Mouse (Mus musculus) layer of hippocampus, adult 11-12 months (tissue): Measurements from ENCODE around the gene Pecr.
A peak's percentile ranks its signal among the peaks of the same experiment; 100 is the strongest.
"Not testable (repeated sequence)": the region's sequence is repeated elsewhere in the genome, so short reads cannot be mapped to it uniquely, and the experiment has no call there.

Source experiments
- DNase-seq: peaks from one replicate; pipeline ENCODE4 v3.0.0; 2022; ENCODE audit warnings: low spot score

Pecr gene

DNA sequence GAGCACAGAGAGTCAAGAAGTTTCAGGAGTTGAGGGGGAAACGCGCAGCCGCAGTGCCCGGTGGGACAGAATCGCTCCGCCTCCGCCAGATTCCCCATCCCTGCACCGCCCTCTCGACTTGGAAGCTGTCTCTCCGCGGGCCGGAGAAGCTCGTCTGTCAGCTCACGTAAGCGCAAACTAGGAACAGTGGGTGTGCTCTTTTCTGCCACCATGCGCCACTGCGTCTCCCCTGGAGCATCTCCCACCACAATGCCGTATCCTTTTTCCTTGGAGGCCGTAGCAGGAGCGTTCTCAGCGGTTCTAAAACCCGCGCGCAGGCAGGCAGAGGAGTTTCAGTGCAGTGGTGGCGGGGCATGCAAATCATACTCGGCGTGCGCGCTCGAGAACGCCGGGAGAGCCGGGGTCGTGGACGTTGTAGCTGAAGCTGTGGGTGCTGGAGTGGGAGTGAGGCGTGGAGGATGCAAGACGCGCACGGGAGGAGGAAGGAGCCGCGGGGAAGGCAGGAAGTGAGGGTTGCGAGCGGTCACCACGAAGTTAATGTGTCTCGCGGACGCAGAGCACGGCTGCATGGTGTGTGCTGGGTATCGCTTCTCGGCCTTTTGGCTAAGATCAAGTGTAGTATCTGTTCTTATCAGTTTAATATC, 47.6 kb downstream of the Pecr start:
- DNase-seq: peak; percentile 73

DNA sequence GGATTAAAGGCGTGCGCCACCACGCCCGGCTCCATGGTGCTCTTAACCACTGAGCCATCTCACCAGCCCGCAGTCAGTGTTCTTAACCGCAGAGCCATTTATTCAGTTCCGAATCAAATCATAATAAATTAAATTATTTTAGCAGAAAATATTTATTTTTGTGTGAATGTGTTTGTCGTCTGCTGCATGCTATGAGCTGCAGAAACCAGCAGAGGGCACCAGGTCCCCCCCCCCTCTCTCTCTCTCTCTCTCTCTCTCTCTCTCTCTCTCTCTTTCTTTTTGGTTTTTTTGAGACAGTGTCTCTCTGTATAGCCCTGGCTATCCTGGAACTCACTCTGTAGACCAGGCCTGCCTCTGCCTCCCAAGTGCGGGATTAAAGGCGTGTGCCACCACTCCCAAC, 51.5 kb downstream of the Pecr start:
- not testable (repeated sequence) for DNase-seq

DNA sequence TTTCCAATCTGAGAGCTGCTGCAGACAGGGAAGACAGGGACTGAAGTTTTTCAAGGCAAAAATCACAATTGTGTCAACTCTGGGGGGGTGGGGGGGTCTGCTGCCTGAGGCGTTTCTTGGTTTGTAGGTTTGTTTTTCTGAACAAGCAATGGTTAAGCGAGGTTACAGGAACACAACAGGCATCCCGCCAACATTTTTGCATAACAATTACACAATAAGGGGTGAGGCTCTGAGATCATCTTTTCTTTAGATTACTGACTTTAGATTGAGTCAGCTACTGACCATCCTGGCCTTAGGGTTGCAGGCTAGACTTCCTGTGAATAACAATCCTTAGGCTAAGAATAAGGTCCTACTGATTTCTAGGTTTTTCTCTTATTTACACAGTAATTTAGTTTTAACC, 55.1 kb downstream of the Pecr start:
- DNase-seq: no peak

DNA sequence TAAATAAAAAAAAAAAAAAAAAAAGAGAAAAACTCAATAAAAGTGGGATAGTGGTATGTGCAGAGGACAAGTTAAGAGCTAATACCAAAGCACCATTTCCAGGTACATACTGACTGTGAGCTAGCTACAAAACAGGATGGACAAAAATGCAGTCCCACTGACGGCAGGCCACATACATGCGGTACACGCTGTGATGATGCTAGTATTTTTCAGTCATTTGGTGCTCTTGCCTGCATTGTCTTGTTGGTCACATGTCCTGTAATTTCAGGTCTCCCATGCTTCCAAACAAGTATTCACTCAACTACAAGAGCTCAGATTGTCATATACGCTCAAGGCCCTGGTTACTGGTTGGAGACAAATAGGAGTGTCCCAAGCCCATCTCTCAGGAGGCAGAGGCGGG, 56.6 kb downstream of the Pecr start:
- no peak for DNase-seq

DNA sequence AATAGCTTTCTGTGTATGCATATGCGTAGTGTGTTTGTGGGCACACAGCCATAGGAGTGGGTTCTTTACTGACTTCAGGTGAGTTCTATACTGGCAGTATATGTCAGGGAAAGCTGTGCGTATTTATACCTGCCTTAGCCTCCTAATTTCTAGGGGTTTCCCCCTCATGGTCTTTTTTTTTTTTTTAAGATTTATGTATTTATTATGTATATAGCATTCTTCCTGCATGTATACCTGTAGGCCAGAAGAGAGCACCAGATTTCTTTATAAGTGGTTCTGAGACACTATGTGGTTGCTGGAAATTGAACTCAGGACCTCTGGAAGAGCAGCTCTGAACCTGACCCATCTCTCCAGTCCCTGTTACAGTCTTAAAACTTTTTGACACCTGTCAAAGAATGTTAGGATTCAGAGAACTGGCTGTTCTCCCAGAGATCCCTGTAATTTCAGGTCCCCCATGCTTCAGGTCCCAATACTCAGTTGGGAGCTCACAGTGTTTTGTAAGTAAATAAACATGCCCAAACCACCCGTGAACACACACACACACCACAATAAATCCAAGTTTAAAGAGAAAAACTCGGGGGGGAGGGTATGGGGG, 57.1 kb downstream of the Pecr start:
- no peak for DNase-seq

DNA sequence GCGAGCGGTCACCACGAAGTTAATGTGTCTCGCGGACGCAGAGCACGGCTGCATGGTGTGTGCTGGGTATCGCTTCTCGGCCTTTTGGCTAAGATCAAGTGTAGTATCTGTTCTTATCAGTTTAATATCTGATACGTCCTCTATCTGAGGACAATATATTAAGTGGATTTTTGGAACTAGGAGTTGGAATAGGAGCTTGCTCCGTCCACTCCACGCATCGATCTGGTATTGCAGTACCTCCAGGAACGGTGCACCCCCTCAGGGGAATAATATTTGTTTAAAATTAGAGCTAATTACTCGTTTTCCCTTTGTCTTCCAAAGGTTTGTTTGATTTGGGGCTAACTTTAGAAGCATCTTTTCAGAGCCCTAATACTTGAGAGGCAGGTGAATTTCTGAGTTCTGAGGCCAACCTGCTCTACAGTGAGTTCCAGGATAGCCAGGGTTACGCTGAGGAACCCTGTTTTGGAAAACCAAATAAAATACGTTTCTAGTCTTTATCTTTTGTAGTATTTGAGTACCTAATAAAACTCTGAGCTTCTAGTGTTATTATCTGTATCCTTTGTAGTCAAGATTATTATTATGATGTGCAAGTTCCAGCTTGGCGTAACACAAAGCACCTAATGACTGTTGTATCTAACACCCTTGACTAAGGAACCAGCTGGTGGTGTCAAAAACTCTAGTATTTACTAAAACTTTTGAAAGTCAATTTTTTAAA, 57.8 kb downstream of the Pecr start:
- peak; percentile 44 for DNase-seq

DNA sequence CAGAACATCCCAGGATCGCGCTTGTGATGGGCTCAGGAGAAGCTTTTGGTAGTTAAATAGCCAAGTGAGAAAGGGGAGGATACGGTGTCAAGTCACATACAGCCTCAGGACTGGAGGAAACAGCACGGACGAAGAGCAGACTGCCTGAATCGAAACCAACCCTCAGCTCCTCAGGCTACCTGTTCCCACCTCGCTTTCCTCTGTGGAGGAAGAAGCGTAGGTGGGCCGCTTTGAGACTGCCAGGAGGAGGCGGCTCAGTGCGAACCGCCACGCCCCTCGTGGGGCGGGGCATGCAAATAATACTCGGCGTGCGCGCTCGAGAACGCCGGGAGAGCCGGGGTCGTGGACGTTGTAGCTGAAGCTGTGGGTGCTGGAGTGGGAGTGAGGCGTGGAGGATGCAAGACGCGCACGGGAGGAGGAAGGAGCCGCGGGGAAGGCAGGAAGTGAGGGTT, 58.4 kb downstream of the Pecr start:
- DNase-seq: peak; percentile 85

DNA sequence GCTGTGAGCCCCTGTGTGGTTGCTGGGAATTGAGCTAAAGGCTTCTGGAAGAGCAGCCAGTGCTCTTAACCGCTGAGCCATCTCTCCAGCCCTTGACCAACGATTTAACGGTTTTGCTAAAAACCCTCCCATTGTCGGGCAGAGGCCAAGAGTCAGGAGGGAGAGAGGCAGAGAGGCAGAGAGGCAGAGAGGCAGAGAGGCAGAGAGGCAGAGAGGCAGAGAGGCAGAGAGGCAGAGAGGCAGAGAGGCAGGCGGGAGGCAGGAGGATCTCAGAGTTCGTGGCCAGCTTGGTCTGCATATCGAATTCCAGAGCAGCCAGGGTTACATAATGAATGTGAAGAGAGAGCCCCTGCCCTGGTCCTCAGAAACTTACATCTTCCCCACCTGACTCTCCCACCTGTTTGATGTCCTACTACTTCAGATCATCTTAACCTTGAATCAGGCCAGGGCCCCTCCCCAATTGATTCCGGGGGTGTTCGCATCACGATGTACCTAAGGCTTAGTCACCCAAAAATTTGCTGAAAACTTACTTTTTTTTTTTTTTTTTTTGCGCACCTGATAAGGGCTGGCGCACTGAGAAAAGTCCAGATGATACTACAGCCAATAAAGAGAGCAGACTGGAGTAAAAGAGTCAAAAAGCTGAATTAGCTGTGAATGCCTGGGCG, 58.9 kb downstream of the Pecr start:
- no peak for DNase-seq

DNA sequence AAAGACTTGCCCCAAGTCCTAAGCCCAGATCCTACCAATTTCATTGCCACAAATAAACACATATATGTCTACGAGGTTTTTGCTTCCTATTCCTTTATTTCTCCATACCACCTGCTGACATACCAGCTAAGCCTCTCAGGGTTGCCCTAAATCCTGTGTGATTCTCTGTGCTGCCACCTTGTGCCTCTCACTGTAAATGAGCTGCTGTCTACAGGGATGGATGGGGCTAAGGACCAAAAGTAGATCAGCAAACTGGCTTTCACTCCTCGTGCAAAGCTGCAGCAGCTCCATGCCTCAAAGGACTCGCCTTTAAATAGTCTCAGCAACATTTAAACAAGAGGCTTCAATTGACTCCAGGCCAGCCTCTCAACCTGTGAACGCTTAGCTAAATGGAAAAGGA, 64.1 kb downstream of the Pecr start:
- peak; percentile 52 for DNase-seq

DNA sequence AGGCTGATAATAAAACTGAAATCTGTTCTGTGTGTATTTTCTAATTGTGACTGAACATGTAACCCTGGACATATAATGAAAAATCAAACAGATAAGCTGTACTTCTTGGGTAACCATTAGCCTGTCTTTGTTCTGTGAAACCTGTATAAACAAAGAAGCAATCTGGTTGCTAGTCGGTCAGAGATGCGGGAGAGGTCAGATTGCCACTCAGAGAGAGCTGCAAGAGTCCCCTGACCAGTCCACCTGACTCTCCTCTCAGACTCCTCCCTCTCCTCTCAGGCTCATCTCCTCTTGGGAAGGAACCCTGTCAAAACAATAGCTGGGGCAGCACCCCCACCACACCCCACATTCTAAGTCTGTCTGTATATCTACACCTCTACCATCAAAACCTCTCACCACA, 65.0 kb downstream of the Pecr start:
- no peak for DNase-seq

DNA sequence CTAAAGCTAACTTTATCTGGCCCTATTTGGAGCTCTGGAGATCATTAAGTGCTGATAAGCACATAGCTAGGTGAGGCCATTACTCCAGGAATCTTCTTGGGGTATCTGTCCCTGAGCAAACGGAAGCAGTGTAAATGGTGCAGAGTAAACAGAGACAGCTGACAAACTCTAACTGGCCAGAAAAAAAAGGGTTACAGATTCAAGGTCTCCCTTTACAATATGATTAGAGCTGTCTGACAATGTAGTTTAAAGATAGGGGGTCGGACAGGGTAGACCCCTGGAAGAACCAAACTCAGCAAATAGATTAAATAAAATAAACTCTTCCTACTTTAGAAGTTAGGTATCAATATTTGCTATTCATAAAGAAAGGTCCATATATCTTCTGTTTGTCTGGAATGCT, 65.5 kb downstream of the Pecr start:
- no peak for DNase-seq

DNA sequence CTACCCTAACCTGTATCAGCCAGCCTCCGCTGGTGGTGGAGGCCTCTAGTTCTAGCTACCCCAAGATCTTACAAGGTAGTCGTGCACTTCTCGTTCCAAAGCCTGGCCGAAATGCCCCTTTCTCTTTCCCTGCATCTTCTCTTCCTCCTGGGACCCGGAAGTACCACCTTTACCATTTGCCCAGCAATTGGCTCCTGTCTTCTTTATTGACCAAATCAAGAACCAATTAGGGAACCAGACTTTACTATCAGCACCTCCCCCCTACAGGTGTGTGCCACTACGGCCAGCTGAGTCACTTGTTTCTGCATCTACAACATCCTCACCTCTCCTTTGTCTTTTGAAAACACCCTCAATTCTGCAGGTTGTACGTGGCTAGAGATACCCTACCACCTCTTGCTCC, 67.4 kb downstream of the Pecr start:
- DNase-seq: no peak

DNA sequence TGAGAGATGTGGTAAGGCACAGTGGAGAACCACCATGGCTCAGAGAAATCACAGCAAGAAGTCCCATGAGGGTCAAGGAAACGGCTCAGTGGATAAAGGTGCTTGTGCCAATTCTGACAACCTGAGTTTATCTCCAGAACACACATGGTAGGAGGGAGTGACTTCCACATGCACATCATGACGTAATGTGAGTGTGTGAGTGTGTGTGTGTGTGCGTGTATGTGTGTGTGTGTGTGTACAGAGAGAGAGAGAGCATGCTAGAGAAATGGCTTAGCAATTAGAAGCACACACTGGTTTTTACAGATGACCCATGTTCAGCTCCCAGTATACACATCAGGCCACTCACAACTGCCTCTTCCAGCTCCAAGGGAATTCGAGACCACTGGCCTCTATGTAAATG, 68.9 kb downstream of the Pecr start:
- DNase-seq: no peak

DNA sequence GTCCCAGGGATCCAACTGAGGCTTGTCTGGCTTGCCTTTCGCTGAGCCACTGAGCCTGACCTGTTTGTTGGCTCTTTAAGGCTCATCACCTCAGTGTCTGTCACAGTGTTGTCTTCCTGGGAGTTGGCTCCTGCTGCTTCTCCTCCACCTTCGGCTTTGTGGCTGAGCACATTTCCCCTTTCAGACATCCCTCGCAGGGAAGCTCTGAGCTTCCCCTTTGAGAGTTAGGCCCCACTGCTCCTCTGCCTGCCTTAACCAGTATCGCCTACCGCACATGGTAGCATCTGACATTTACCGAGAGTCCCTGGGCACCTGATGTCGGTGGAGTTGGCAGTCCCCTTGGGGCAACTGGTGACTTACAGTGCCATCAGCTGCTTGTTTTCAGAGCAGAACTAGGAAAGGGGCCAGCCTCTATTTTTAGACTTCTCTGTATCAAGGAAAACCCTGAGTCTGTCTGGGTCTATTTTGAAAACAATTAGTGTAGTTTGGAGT, 69.6 kb downstream of the Pecr start:
- peak; percentile 46 for DNase-seq

DNA sequence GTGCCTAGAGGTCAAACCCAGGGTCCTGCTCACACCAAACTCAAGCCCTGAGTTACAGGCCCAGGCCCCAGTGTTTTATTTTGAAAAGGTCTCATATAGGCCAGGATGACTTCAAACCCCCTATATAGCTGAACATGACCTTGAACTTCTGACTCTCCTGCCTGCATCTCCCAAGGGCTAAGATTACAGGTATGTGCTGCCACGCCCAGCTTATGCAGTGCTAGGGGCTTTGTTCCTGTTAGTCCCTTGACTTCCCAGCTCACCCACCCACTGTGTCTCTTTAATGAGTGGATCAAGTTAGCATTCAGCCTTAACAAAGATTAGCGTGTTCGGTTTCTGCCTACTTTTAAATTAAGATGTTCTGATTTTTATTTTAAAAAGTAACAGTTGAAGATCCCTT, 70.2 kb downstream of the Pecr start:
- no peak for DNase-seq

DNA sequence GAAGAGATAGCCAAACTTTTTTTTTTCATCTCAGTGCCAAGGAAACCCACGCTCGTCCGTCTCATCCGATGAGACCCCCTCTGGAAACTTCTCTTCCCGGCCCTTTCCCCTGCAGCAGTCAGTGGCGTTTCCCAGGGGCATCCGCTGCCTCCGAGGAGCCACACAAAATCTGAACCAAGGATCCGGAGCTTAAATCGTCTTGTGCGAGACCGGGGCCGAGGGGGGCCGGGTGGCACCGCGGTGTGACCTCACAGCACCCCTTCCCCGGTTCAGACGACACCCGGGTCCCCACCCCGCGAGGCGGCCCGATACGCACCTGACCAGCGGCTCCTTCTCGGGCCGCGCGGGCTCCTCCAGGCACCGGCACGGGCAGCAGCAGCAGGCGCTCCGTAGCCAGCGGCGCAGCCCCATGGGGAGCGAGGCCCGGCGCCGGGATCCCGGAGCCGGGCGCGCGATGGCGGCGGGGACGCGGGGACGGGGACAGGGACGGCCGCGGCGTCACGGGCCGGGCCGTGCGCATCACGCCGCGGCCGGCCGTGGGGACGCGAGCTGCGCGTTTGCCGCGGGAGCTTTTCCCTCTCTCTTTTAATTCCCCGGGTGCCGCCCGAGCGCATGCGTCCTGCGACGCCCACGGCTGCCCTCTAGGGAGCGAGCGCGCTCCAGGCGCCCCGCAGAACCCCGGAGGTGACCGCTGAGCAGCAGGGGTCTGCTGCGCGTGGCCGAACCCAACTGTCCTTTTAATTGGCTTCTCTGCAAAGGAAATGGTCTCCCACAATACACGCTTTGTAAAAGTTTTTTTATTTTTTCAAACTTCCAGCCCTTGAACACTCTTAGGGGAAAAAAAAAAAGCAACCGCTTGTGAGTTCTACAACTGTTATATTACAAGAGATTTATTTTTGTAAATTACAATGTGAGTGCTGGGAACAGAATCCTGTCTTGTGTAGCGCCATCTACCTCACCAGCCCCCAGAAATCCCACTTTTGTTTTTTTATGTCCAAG, 72.1 kb downstream of the Pecr start, which contains the start of gene Mreg:
Mreg (minus strand) TSS at position 607 of the 999 bp plus-strand sequence.
- peak; percentile 46 for DNase-seq

DNA sequence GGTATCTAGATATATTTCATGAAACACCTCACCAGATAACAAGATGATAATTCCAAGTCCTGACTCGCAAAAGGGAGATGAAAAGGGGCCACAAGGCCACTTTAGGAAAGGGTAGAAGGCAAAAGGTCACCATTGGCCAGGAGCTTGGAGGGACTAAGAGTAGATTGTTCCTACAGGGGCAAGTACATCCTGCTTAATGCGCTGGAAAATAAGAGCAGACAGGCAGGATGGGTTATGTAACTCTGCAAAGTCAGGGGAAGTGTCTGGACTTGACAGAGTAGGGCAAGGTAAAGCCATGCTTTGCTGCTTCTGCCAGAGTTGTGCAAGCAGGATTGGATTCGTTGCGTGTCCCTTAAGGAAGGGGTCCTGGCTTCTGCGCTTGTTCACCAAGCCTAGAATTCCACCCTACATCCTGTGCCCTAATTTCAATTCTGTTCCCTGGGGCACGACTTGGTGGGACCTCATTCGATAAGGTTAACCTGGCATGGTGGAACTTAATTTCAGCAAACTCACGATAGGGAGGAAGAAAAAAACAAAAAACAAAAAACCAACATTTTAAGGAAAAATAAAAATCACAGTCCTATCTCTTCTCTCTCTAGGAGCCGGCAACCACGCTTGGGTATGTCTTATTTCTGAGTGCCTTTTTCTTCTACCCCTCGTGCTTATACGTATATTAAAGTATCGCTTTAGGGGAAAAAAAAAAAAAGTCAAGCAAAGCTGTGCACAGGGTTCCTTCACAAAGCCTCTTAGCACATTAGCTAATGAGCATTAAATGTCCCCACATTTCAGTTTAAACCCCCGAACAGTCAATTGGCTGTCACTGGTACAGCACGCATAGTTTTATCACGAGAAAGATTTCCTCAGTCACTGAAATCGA, 73.1 kb downstream of the Pecr start:
- no peak for DNase-seq
